In genomic region chr13:51793425-51793891, GRCm38 (mm10) we compare ENCODE assay signal across 8 mouse cellular contexts. TPM values are rescaled to one million over a fixed set of nuclear protein-coding genes. Genes with fewer than 3 reads are reported as not detected.
DNase-seq lines count a peak whose midpoint lies in the region; ATAC-seq and TF ChIP-seq lines count a peak whose summit lies in the region.

Gene Sema4d, minus strand, starts transcription at chr13:51793747.

- no peaks in the 10 kb centered on the region for H3K36me3 ChIP-seq in hindbrain, embryonic 16.5 days (ENCODE audit: control insufficient read depth, insufficient read depth, low read length)
- no peaks in the 10 kb centered on the region for H3K36me3 ChIP-seq in macrophage (ENCODE audit: inconsistent target)

- H3K79me2 ChIP-seq in macrophage (ENCODE audit: inconsistent target): peaks cover 38% of the 10 kb centered on the region

- H3K27ac ChIP-seq in gastrocnemius, adult 2 months: peak within 1 kb of the TSS; percentile 90
- peak within 1 kb of the TSS; percentile 78 for H3K27ac ChIP-seq in hindbrain, embryonic 16.5 days (ENCODE audit: low read depth, low read length)
- H3K27ac ChIP-seq in macrophage: no peak within 1 kb of the TSS

- peak within 1 kb of the TSS; percentile 94 for H3K4me2 ChIP-seq in hindbrain, embryonic 16.5 days (ENCODE audit: low read length)

- peaks cover 13% of the 10 kb centered on the region for H3K4me1 ChIP-seq in hindbrain, embryonic 16.5 days (ENCODE audit: control insufficient read depth, insufficient read depth, low read depth, low read length)

- TF ChIP-seq CTCF in gastrocnemius, adult 2 months (IDR thresholded peaks at IDR 0.05): no peak

- DNase-seq in ZHBTc4 (ENCODE audit: low read depth, low spot score): peak; percentile 90
- DNase-seq in cerebellum, adult 9-11 months: peak; percentile 85
- DNase-seq in gastrocnemius, adult 2 months: peak; percentile 71
- DNase-seq in left cerebral cortex, adult 8-10 months (ENCODE audit: low spot score in 2 of 2): peak in 1 of 2 experiments; percentile 58
- DNase-seq in right cerebral cortex, adult 2 months (ENCODE audit: low spot score in 2 of 2): peak; percentile 59 to 63
- peak; percentile 65 for DNase-seq in urinary bladder, postnatal 14 days (ENCODE audit: low spot score)

- WGBS in hindbrain, embryonic 16.5 days: 1% methylated on average over 44 of the region's 52 CpGs
- 1% methylated on average over 38 of the region's 52 CpGs for WGBS in macrophage (ENCODE audit: missing documents)

- H3K9ac ChIP-seq in hindbrain, embryonic 16.5 days (ENCODE audit: low read depth, low read length): peak within 1 kb of the TSS; percentile 87

- H3K4me3 ChIP-seq in gastrocnemius, adult 2 months: peak within 1 kb of the TSS; percentile 88
- peak within 1 kb of the TSS; percentile 89 for H3K4me3 ChIP-seq in hindbrain, embryonic 16.5 days (ENCODE audit: low read length)
- peak within 1 kb of the TSS; percentile 59 for H3K4me3 ChIP-seq in macrophage (ENCODE audit: inconsistent target)

- H3K9me3 ChIP-seq in hindbrain, embryonic 16.5 days (ENCODE audit: control insufficient read depth, low read length): no peaks in the 10 kb centered on the region

- H3K27me3 ChIP-seq in hindbrain, embryonic 16.5 days (replicated peaks; ENCODE audit: control insufficient read depth, insufficient read depth, low read length): no peaks in the 10 kb centered on the region

- intact Hi-C loops in gastrocnemius, adult 2 months (cut with DNase I): no loop called here

- peak; percentile 79 for ATAC-seq in hindbrain, embryonic 16.5 days

RNA-seq across cellular contexts. Expression of gene Sema4d, which starts in this region (rescaled TPM):
- total RNA-seq in gastrocnemius, adult 2 months (2021): 100 to 1,000 TPM; 110 to 132 TPM
- 14.3 and 17.9 TPM in 2 replicates for polyA plus RNA-seq in hindbrain, embryonic 16.5 days (2015; fragmentation: Nextera tagmentation; extraction: Ambion mirVana)
- total RNA-seq in left cerebral cortex, adult 8-10 months (2022): 10 to 100 TPM; 71.1 to 80.0 (median 75.5) TPM
- 100 to 1,000 TPM; 138 to 587 (median 262) TPM for total RNA-seq in macrophage (2018; cell fraction: chromatin; rRNA removed)
- total RNA-seq in macrophage (2018; cell fraction: cytosol; rRNA removed): 100 to 1,000 TPM; 117 to 388 (median 219) TPM
- 100 to 1,000 TPM; 156 to 800 (median 457) TPM for total RNA-seq in macrophage (2018; cell fraction: nucleus; rRNA removed)
- polyA plus RNA-seq in macrophage (2018): 80.9 to 173 TPM (median 90.3 TPM) in 3 replicates
